Mouse (Mus musculus) gastrocnemius, postnatal 14 days (tissue): ENCODE data around the gene Gm47841. TPM values are rescaled to one million over a fixed set of nuclear protein-coding genes. Genes with fewer than 3 reads are reported as not detected.

Source experiments
- DNase-seq: peaks from one replicate; pipeline ENCODE4 v3.0.0; 2021; ENCODE audit warnings: mixed read lengths
- intact Hi-C: fragments of 180-260 bp; cut with DNase I; formaldehyde crosslinking; loops from one replicate; pipeline ENCODE4 v1.15.1; 2025; ENCODE audit warnings: low total_unique reads
- total RNA-seq, 2 experiments: library from RNA; stranded (reverse); gene quantifications; 2 replicates each; pipeline ENCODE4 v1.2.3; 2021

Gm47841 gene
- total RNA-seq, 2 experiments from 2014 or later: not detected

DNA sequence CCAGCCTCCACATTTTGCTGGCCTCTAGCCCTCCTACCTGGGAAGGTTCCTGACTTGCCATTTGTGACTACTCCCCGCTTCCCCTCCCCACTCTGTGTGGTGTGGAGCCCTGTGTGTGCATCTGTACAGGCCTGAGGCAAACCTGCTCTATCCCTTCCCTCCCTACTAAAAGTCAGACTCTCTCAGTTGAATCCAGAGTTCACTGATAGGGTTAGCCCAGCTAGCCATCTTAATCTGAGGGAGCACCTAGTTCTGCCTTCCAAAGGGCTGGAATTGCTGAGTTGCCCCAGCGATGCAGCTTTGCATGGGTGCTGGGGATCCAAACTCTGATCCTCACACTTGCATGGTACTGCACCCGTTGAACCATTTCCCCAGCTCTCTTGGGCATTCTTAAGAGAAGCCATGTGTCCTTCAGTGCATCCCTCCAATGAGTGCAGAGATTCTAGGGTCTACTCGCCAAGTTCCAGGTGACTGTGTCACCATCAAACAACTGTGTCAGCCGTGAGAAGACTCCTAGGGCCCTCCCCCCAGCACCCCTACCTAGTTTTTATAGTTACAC lies 1.2 kb upstream of the Gm47841 start:
- intact Hi-C loops: no loop called here
- no peak for DNase-seq

DNA sequence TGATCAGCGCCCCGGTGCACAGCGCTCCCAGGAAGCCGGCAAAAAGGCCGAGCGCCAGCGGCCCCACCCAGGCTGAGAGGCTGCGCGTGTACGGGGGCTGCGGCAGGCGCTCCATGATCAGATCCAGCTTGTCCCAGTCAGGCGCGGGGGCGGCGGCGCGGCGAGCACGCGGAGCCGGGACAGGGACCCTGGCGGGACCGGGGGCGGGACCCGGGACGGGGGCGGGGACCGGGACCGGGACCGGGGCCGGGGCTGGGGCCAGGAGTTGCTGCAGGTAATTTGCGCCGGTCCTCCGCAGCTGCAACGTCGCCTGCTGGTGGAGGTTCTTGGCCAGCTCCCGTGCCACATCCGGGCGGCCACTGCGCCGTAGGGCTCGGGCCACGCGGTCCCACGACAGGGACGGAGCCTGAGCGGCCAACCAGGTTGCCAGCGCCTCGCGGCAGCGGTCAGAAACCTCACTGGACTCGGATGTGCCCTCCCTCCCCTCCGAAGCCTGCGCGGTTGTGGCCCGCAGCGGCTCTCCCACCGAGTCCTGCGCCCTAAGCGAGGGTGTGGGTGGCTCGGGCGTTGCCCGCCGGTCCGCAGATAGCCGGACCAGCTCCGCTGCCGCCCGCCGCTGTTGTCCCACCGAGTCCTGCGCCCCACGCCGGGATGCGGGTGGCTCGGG lies 537 bp downstream of the Gm47841 start:
- DNase-seq: peak; percentile 54
- intact Hi-C loops: no loop called here

DNA sequence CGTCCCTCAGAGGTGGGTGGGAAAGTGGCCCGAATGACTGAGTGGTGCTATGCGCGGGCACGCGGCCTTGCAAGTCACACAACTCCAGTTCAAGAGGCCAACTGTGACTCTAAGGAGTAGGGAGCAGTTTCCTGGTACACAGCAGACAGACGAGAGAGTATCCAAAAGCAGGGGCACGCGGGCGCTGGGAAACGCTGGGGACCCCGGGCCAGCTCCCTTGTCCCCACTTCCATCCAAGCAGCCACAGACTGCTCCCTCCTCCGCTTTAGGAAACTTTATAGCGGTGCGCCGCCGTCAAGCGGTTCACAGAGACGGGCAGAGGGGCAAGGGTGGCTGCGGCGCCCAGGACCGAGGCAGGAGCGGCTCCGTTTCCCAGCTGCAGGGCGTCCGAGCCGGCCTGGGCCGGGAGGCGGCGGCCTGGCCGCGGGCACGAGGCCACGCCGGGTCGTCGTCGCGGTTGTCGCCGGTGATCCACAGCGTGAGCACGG lies 1.1 kb downstream of the Gm47841 start:
- DNase-seq: no peak
- intact Hi-C loops: no loop called here

DNA sequence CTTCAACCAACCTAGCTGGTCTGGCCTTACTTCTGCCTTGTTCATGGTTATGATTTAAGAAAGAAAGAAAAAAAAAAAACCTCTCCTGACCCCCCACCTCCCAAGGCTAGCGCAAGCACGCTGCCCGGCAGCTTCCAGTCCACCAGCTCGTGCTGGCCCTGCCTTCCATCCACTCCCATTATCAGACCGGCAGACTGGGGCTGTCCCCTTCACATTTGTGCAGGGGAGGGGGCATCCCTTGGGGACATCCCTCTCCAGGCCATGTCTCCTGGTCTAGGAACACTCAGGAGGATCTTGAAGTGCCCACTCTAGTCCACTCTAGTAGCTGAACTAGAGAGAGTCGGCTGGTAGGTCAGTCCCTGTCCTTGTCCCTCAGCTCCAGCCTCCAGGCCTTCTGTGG lies 2.7 kb downstream of the Gm47841 start:
- intact Hi-C loops: loop anchor here (5.0 kb wide), 1 partner anchor 207 kb away; no protein-coding TSS in a partner anchor
- DNase-seq: no peak

DNA sequence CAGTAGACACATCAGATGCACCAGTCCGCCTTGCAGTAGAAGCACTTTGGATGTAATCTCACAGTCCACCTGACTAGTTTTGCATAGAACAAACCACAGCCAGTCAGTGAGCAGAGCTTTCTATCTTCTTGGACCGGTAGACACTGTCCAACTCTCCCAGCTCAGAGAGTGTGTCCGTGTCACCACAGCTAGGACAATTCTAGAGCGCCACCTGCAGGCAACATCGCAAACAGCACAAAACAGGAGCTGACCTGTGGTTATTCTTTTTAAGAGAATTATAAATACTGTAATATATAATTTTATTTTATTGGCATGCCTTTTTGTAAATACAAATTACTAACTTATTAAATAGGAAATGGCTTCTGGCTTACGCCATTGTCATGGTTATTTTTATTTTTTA lies 4.6 kb downstream of the Gm47841 start:
- DNase-seq: peak; percentile 53

DNA sequence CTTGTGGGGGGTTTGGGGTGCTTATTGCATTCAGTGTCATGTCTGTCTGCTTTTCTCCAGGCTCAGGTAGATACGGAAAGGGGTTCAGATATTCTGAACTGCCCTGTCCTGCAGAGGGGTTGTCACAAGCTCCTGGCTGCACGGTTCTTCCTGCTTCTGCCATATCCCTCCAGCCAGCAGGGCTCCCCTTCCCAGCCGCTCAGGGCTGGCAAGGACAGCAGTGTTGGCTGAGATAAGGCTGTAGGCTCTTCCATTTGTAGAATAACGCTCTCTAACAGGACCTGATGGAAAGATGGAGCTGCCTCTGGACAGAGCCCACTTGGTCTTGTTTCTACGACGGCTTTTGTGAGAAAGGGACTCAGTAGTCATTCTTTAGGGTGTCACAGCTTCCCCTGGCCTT lies 5.2 kb downstream of the Gm47841 start:
- intact Hi-C loops: loop anchor here (5.0 kb wide), 1 partner anchor 205 kb away; no protein-coding TSS in a partner anchor
- no peak for DNase-seq

More for the DNA sequence above, 4.6 kb downstream of the Gm47841 start:
- intact Hi-C loops: loop anchor here (5.0 kb wide), 1 partner anchor 205 kb away; no protein-coding TSS in a partner anchor

DNA sequence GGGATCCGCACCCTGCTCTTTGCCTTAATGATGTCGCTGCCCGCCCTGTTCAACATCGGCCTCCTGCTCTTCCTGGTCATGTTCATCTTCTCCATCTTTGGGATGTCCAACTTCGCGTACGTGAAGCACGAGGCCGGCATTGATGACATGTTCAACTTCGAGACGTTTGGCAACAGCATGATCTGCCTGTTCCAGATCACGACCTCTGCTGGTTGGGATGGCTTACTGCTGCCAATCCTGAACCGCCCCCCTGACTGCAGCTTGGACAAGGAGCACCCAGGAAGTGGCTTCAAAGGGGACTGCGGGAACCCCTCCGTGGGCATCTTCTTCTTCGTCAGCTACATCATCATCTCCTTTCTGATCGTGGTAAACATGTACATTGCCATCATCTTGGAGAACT lies 7.5 kb downstream of the Gm47841 start:
- intact Hi-C loops: loop anchor here (5.0 kb wide), 1 partner anchor 202 kb away; no protein-coding TSS in a partner anchor
- DNase-seq: no peak

DNA sequence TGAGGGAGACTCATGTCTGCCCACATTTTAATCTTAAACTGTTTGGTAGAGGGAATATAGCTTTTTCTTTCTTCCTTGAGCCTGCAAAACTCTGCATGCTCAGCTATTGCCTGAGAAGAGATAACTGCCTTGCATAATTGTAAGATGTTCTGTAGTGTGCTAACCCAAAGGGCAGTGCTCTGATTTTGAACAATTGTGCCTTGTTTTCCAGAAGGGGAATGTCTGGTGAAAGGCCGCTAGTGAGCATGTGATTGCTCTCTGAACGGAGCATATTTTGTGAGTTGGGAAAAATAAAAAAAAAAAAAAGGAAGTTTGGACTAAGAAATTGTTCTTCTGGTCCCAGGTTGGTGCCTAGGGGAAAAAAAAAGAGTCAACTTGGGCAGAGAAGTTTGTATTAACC lies 18.2 kb downstream of the Gm47841 start:
- intact Hi-C loops: no loop called here

DNA sequence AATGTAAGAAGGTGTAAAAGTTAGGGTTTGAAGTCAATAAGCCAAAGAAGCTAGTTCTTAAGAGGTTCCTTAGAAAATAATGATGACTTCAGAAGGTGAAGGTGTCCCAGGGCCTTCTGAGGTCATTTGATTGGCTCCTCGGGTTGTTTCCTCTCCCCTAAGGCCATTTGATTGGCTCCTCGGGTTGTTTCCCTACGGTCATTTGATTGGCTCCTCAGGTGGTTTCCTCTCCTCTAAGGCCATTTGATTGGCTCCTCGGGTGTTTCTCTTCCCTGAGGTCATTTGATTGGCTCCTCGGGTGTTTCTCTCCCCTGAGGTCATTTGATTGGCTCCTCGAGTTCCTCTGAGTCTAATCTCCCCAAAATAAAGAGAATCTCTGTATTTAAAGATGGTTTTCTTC lies 35.8 kb downstream of the Gm47841 start:
- intact Hi-C loops: no loop called here
- no peak for DNase-seq

More for the DNA sequence above, 18.2 kb downstream of the Gm47841 start:
- DNase-seq: no peak

DNA sequence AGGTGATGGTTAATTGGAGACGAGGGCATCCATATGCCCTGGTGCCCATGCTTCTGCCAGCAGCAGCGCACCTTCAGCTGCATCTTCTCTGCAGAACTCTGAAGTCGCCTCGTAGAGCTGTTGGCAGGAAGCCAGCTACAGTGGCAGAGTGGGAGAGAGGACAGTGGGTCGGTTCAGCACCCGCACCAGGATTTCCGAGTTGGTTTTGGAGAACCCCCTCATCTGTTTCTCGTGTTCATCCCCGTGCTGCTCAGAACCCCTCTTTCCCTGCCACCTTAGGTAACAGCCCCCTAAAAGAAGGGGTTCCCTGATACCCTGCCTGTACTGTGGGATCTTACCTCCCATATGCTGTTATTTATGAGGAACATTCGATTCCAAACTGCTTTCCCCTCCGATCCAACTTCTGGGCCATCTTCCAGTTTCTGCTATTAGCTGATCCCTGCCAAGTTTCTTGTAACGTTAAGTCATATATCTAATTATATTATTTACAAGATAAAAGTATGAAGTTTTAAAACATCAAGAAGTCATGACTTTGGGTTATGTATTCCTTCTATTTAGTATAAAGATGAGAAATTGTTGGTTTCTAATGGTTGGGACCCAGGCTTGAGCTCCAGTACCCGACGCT lies 38.7 kb downstream of the Gm47841 start:
- intact Hi-C loops: no loop called here
- DNase-seq: no peak

DNA sequence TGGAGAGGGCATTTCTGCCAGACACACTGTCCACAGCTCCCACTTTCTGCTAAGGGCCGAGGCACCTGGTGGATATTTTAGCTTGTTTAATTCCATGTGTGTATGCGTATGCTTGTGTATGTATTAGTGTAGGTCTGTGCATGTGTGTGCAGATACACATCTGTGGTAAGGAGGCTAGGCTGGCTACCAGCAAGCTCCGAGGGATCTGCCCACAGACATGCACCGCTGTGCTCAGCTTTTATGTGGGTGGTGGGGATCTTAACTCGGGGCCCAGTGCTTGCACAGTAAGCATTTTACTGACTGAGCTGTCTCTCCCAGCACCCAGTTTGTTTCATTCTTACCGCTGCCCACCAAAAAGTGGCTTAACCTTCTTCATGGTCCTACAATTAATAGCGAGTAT lies 40.0 kb downstream of the Gm47841 start:
- intact Hi-C loops: no loop called here

DNA sequence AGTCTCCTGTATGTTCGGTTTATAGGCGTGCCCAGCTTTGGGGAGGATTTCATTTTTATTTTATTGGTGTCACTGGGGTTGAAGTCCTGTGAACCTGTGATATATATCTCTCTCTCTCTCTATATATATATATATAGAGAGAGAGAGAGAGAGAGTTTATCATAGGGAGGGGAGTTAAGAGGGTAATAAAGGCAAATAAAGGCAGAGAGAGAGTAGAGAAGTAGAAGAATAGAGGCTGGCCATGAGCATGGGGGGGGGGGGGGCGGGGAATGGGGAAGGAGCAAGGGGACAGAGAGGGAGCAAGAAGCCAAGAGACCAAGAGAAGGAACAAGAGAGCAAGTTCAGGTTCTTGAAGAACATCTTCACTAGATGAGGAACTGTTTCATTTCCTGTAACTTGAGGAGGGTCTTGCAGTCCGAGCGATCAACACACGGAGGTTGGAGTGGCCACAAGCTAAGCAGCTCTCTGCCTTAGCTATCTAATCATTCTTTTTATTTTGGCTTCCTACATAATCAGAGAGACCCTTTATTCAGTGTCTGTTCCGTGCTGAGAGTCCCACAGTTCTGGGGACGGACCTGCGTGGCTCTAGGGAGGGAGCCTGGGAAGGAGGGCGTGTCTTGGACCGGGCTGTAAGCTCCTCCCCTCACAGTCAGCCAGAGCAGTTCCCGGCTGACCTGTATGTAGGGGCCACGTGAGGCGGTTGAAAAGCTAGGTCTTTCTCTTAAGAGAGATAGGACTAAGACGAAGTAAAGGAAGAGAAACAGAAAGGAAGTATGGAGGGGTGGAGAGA lies 40.8 kb downstream of the Gm47841 start:
- intact Hi-C loops: no loop called here
- peak; percentile 43 for DNase-seq

More for the DNA sequence above, 40.0 kb downstream of the Gm47841 start:
- no peak for DNase-seq

DNA sequence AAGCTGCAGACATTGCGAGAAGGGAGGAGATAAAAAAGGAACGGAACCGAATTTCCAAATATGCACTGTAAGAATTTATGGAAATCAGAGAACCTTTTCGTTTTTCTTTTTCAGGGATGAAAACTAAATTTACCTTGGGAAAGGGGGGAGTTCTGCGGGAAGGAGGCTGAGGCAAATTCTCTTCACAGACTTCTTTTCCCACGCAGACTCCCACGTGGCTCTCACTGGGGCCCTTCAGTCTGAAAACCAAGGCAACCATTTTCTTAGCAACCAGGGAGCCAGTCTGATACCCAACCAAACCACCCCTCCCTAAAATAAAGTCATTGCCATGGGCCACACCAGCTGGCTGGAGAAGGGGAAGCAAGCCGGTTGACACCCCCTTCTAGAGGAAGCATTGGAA lies 41.5 kb downstream of the Gm47841 start:
- no peak for DNase-seq
- intact Hi-C loops: no loop called here

DNA sequence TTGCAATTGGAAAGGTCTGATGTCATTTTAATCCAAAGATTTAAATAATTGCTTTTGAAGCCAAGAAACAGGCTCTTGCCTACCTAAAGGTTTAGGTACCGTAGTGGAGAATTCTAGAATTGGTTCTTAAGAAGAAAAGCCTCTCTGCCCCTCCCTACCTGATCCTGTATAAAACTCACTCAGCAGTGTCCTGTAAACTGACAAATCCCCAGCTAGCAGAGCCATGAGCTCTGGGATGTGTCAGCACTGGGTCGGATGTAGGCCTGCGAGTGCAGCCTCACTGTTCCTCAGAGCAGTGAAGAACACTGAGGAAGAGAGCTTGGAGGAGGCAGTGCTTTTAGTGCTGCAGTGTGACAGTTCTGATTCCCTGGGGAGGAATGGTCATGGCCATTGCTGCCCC lies 42.7 kb downstream of the Gm47841 start:
- no peak for DNase-seq
- intact Hi-C loops: no loop called here

DNA sequence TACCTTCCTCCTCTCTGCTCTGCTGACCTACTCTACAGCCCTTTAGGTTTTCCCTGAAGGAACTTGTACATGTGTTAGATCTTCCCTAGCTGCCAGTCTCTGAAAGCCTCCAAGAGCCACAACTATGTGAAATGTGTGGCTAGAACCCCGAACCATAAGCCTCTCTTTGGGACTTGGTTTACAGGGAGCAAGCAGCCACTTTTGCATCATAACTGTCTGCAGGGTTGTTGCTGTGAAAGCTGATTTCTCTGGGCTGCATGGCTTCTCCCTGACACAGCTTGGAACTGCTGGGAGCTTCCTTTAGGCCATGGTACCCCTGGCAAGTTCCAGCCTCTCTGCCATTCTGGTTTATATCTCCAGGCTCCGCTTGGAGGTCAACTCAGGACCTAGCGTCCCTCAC lies 44.7 kb downstream of the Gm47841 start:
- DNase-seq: no peak
- intact Hi-C loops: no loop called here

DNA sequence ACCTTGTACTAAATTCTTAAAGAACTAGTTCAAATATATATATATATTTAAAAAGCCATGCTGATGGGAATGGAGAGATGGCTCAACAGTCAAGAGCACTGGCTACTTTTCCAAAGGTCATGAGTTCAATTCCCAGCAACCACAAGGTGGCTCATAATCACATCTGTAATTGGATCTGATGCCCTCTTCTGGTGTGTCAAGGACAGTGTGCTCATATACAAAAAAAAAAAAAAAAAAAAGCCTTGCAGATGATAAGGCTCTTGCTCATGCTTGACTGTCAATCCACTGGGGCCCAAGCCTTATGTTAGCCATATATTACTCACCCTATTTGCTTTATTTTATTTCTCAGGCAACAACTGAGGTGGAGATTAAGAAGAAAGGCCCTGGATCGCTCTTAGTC lies 45.5 kb downstream of the Gm47841 start:
- intact Hi-C loops: no loop called here
- DNase-seq: no peak

DNA sequence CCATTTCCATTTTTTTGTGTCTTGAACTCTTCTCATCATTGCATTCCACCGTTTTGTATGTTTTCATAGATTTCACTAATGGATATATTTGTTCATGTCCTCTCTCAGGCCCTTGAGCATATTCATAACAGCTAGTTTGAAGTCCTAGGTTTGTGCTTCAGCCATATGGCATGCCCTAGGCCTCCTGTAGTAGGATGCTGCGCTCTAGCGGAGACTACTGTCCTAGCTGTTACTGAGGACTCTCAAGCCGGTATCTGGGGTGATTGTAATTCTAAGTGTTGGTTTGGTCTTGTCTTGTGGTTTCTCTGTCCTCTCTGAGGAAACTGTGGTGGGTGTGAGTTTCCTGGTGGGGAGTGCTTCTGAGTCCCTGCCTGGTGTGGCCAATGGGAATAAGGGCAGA lies 50.1 kb downstream of the Gm47841 start:
- no peak for DNase-seq
- intact Hi-C loops: no loop called here
